Mouse (Mus musculus) kidney, adult 2 months (tissue): ENCODE results near the gene Tarsl2.

Experiments
- CTCF ChIP-seq: fragments of 200-500 bp; conservative IDR thresholded peaks from 2 replicates; pipeline ENCODE4 v1.5.1; 2011; ENCODE audit warnings: low read depth, mild to moderate bottlenecking, control low read depth, low read length, moderate library complexity, mixed read lengths; ENCODE audit not compliant: insufficient read depth, insufficient read length
- POLR2A ChIP-seq: fragments of 200-500 bp; IDR thresholded peaks from one replicate; pipeline ENCODE4 v1.6.1; 2011; ENCODE audit warnings: low read depth, low read length, control low read depth

GRCm38 (mm10) chr7:65686664-65687063, 42.0 kb downstream of the Tarsl2 start:
- TF ChIP-seq CTCF (no peak), POLR2A (no peak)
